Mouse (Mus musculus) lung, adult 2 months (tissue): Measurements from ENCODE around the gene Olfr220. TPM values are rescaled to one million over a fixed set of nuclear protein-coding genes. Genes with fewer than 3 reads are reported as not detected.

Experiments
- DNase-seq: peaks from one replicate; pipeline ENCODE4 v3.0.0; 2022
- H3K4me1 ChIP-seq: fragments of 200-500 bp; 2 replicates; pipeline ENCODE4 v1.6.1; 2011; ENCODE audit warnings: low read length; ENCODE audit not compliant: control insufficient read depth, insufficient read depth
- H3K4me3 ChIP-seq: fragments of 200-500 bp; replicated peaks from 2 replicates; pipeline ENCODE3; 2011; ENCODE audit warnings: low read depth, mild to moderate bottlenecking, control low read depth, low read length; ENCODE audit errors: extremely low read depth
- CTCF ChIP-seq: fragments of 200-500 bp; IDR thresholded peaks from 2 replicates; pipeline ENCODE4 v1.5.1; 2011; ENCODE audit warnings: mild to moderate bottlenecking, low read length, control low read depth; ENCODE audit not compliant: insufficient read depth
- POLR2A ChIP-seq: fragments of 200-500 bp; IDR thresholded peaks from 2 replicates; pipeline ENCODE4 v1.6.1; 2011; ENCODE audit warnings: low read depth, mild to moderate bottlenecking, control low read depth, low read length, borderline replicate concordance; ENCODE audit errors: extremely low read depth
- WGBS: fragments of 180-500 bp; shearing (Covaris S2); methylation state at CpG from one replicate; pipeline ENCODE4 v1.1.7; 2018; 5-methylcytosine and 5-hydroxymethylcytosine counted together
- polyA plus RNA-seq: library from polyadenylated mRNA; depleted of rRNA; stranded (reverse); fragments of >200 nt; gene quantifications from 2 replicates; pipeline ENCODE4 v1.2.3, GENCODE M21; 2012; rRNA removed

Olfr220 gene
- polyA plus RNA-seq, 1 experiment: not detected

DNA sequence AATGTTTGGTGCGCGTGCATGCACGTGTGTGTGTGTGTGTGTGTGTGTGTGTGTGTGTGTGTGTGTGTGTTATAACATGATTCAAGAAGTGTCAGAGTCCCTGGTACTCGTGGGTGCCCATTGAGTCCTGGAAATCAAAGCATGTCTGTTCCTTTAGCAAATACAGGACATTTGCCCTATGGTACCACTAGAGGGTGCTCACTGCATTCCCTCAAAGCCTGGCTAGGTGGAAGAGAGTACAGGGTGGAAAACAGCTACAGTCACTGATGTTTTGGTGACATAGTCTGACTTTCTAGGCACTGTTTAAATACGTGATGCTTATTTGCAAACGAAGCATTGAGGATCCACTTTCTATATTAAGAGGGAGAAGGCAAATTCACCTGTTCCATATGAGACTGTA, 27.9 kb downstream of the Olfr220 start:
- no peak for DNase-seq
- WGBS: 3% methylated on average over 6 of the region's 6 CpGs

DNA sequence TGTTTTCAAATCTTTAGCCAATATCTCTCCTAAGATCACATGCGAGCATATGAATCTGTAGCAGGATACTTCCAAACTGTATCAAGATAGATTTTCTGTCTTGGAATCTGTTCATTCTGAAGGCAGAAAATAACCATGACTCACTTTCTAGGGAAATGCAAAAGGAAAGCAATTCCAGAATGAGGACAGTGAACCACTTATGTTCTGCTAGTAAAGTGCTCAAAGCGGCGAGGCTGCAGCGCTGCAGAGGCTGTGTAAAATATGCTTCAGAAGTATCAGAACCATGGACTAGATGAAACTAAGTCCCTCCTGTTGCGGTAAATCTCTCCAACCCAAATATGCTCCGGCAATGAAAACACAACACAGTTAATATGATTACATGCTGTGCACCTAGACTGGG, 40.7 kb downstream of the Olfr220 start:
- no peak for DNase-seq
- H3K4me3 ChIP-seq: no peak overlapping the region
- no peaks in the 10 kb centered on the region for H3K4me1 ChIP-seq
- 93% methylated on average over 6 of the region's 6 CpGs for WGBS
- TF ChIP-seq CTCF: no peak
- no peak for TF ChIP-seq POLR2A

More for the DNA sequence above, 27.9 kb downstream of the Olfr220 start:
- H3K4me1 ChIP-seq: no peaks in the 10 kb centered on the region
- no peak overlapping the region for H3K4me3 ChIP-seq
- peak; percentile 43; the same call in 1 of the 2 replicates for TF ChIP-seq CTCF
- TF ChIP-seq POLR2A: no peak

DNA sequence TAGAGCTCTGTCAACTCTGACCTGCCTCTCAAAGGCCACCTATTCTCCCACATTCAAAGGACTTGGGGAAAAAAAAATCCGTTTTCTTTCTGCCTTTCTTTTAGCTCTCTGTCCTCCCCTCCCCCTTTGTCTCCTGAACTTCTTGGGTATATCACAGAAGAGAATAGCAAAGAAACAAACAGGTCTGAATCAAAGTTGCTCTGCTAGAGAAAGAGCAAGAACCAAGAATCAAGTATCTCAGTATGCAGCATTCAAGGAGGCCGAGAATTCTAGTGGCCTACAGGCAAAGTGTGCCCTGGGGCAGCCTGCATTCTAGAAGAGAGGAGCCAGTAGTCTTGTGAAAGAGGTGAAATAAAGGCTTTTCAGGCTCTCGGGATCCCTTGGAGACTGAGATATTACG, 58.2 kb downstream of the Olfr220 start:
- no peaks in the 10 kb centered on the region; the same call in 1 of the 2 replicates for H3K4me1 ChIP-seq
- TF ChIP-seq CTCF (no peak), POLR2A (no peak)
- H3K4me3 ChIP-seq: no peak overlapping the region
- 47% methylated on average over 4 of the region's 4 CpGs for WGBS
- no peak for DNase-seq

Other genes with a start within 250 kb of the Olfr220 start
- not detected in 2 replicates for gene Olfr419, start 190.0 kb upstream of the Olfr220 start, polyA plus RNA-seq
- 1.2 TPM in 1 of 2 replicates, not detected in the other for gene Mptx1, start 111.6 kb upstream of the Olfr220 start, polyA plus RNA-seq
- not detected in 2 replicates for gene Olfr417, start 77.0 kb upstream of the Olfr220 start, polyA plus RNA-seq
- gene Olfr248, start 51.0 kb upstream of the Olfr220 start, polyA plus RNA-seq: not detected in 2 replicates
- gene Olfr414, start 18.0 kb upstream of the Olfr220 start, polyA plus RNA-seq: not detected in 2 replicates
- 0.08 and 0.17 TPM in 2 replicates for gene Fmn2, start 59.7 kb downstream of the Olfr220 start, polyA plus RNA-seq